Comparison of ENCODE assay signal across 7 mouse cellular contexts in genomic region chr9:71770991-71771767, GRCm38 (mm10). TPM values are rescaled to one million over a fixed set of nuclear protein-coding genes. Genes with fewer than 3 reads are reported as not detected.
DNase-seq lines count a peak whose midpoint lies in the region; ATAC-seq and TF ChIP-seq lines count a peak whose summit lies in the region.

TSS of gene Cgnl1 (minus strand) at chr9:71771602.

- H3K9me3 ChIP-seq in hindbrain, embryonic 16.5 days (ENCODE audit: control insufficient read depth, low read length) = no peaks in the 10 kb centered on the region
- no peaks in the 10 kb centered on the region for H3K9me3 ChIP-seq in midbrain, embryonic 16.5 days (replicated peaks; ENCODE audit: control insufficient read depth, low read length, poor library complexity, severe bottlenecking)

- ATAC-seq in hindbrain, embryonic 16.5 days = peak; percentile 92
- peak; percentile 77 for ATAC-seq in midbrain, embryonic 16.5 days

- peak within 1 kb of the TSS; percentile 74 for H3K9ac ChIP-seq in hindbrain, embryonic 16.5 days (ENCODE audit: low read depth, low read length)
- H3K9ac ChIP-seq in midbrain, embryonic 16.5 days (ENCODE audit: low read depth, low read length) = peak within 1 kb of the TSS; percentile 72

- H3K27me3 ChIP-seq in hindbrain, embryonic 16.5 days (replicated peaks; ENCODE audit: control insufficient read depth, insufficient read depth, low read length) = peaks cover 12% of the 10 kb centered on the region
- H3K27me3 ChIP-seq in midbrain, embryonic 16.5 days (ENCODE audit: control insufficient read depth, insufficient read depth, low read depth, low read length) = peaks cover 19% of the 10 kb centered on the region
- peaks cover 13% of the 10 kb centered on the region for H3K27me3 ChIP-seq in thymus, adult 2 months (ENCODE audit: control insufficient read depth, insufficient read depth, low read length)

- H3K4me3 ChIP-seq in hindbrain, embryonic 16.5 days (ENCODE audit: low read length) = peak within 1 kb of the TSS; percentile 62
- peak within 1 kb of the TSS; percentile 60 for H3K4me3 ChIP-seq in midbrain, embryonic 16.5 days (ENCODE audit: low read depth, low read length)
- H3K4me3 ChIP-seq in thymus, adult 2 months (ENCODE audit: control insufficient read depth, insufficient read depth, low read length) = peak within 1 kb of the TSS; percentile 40

- no peak within 1 kb of the TSS for H3K27ac ChIP-seq in hindbrain, embryonic 16.5 days (ENCODE audit: low read depth, low read length)
- no peak within 1 kb of the TSS for H3K27ac ChIP-seq in midbrain, embryonic 16.5 days (ENCODE audit: low read length)
- no peak within 1 kb of the TSS for H3K27ac ChIP-seq in thymus, adult 2 months (ENCODE audit: control insufficient read depth, insufficient read depth, low read length)

- peaks cover 11% of the 10 kb centered on the region for H3K4me1 ChIP-seq in hindbrain, embryonic 16.5 days (ENCODE audit: control insufficient read depth, insufficient read depth, low read depth, low read length)
- peaks cover 10% of the 10 kb centered on the region; the same call in 1 of the 2 replicates for H3K4me1 ChIP-seq in midbrain, embryonic 16.5 days (ENCODE audit: control insufficient read depth, insufficient read depth, low read length)
- peaks cover 4% of the 10 kb centered on the region; the same call in 1 of the 2 replicates for H3K4me1 ChIP-seq in thymus, adult 2 months (replicated peaks; ENCODE audit: control insufficient read depth, insufficient read depth, low read length)

- no peak for TF ChIP-seq POLR2A in thymus, adult 2 months (IDR thresholded peaks at IDR 0.05; ENCODE audit: control insufficient read depth, extremely low read depth, insufficient read depth, low read length, poor library complexity)

- TF ChIP-seq CTCF in thymus, adult 2 months (IDR thresholded peaks at IDR 0.05; ENCODE audit: borderline replicate concordance, control insufficient read depth, extremely low read depth, insufficient read depth, low read length, poor library complexity) = no peak

- H3K36me3 ChIP-seq in hindbrain, embryonic 16.5 days (ENCODE audit: control insufficient read depth, insufficient read depth, low read length) = no peaks in the 10 kb centered on the region
- no peaks in the 10 kb centered on the region for H3K36me3 ChIP-seq in midbrain, embryonic 16.5 days (ENCODE audit: control insufficient read depth, insufficient read depth, low read length)
- no peaks in the 10 kb centered on the region for H3K36me3 ChIP-seq in thymus, adult 2 months (ENCODE audit: control insufficient read depth, insufficient read depth, low read length)

- peak within 1 kb of the TSS; percentile 97 for H3K4me2 ChIP-seq in hindbrain, embryonic 16.5 days (ENCODE audit: low read length)
- H3K4me2 ChIP-seq in midbrain, embryonic 16.5 days (ENCODE audit: low read length) = peak within 1 kb of the TSS; percentile 94

- peak; percentile 91 for DNase-seq in adrenal gland, adult 2 months
- DNase-seq in cerebellum, adult 9-10 months = peak; percentile 65
- peak; percentile 73 for DNase-seq in gastrocnemius, postnatal 14 days
- DNase-seq in liver = peak; percentile 71
- DNase-seq in thymus, adult 2 months = peak; percentile 10

- intact Hi-C loops in gastrocnemius, postnatal 14 days (cut with DNase I; ENCODE audit: low total_unique reads) = loop anchor here (10.0 kb wide), 1 partner anchor 126 kb away; no protein-coding TSS in a partner anchor

- WGBS in hindbrain, embryonic 16.5 days = under 1% methylated on average over 44 of the region's 67 CpGs
- 0% methylated on average over 37 of the region's 67 CpGs for WGBS in midbrain, embryonic 16.5 days
- WGBS in thymus, adult 2 months = 3% methylated on average over 67 of the region's 67 CpGs

RNA-seq across cellular contexts. Expression of gene Cgnl1, which starts in this region (rescaled TPM):
- total RNA-seq in adrenal gland, adult 2 months (2021) = 10 to 100 TPM; 91.4 to 99.0 TPM
- polyA plus RNA-seq in adrenal gland, adult 2 months (2012; rRNA removed) = 9.6 and 10.4 TPM in 2 replicates
- total RNA-seq in gastrocnemius, postnatal 14 days (2021) = 1 to 10 TPM; 8.5 to 9.3 TPM
- 7.0 and 7.1 TPM in 2 replicates for polyA plus RNA-seq in hindbrain, embryonic 16.5 days (2015; fragmentation: Nextera tagmentation; extraction: Ambion mirVana)
- 4.2 and 4.6 TPM in 2 replicates for polyA plus RNA-seq in midbrain, embryonic 16.5 days (2015; fragmentation: Nextera tagmentation; extraction: Ambion mirVana)
- 2.7 and 2.8 TPM in 2 replicates for polyA plus RNA-seq in thymus, adult 2 months (2012; rRNA removed)

Comparison
In these comparisons a context has a peak if more than half of its experiments do, and no peak if none do; other contexts are left out.
1. RNA of gene Cgnl1 (total RNA-seq): 91.4 to 99.0 TPM in adrenal gland, adult 2 months; 8.5 to 9.3 TPM in gastrocnemius, postnatal 14 days; every median in the first group is over 4 times any median in the second.
2. DNase-seq: peak in every context shown above with its lines; median percentile 91 in adrenal gland, adult 2 months; 73 in gastrocnemius, postnatal 14 days; 71 in liver; 65 in cerebellum, adult 9-10 months; 10 in thymus, adult 2 months.
3. Peak in every context shown above with its lines, with median percentiles within 50 percentile points of each other: H3K4me3 ChIP-seq.